Mouse (Mus musculus) embryo, embryonic 11.5 days (tissue): Measurements from ENCODE around the gene Rmnd5b.
"Not testable (repeated sequence)": the region's sequence is repeated elsewhere in the genome, so short reads cannot be mapped to it uniquely, and the experiment has no call there.

Experiments used
- DNase-seq: peaks from one replicate; pipeline ENCODE4 v3.0.0-alpha.2; 2012; ENCODE audit warnings: low read depth, low spot score

The Rmnd5b gene

DNA sequence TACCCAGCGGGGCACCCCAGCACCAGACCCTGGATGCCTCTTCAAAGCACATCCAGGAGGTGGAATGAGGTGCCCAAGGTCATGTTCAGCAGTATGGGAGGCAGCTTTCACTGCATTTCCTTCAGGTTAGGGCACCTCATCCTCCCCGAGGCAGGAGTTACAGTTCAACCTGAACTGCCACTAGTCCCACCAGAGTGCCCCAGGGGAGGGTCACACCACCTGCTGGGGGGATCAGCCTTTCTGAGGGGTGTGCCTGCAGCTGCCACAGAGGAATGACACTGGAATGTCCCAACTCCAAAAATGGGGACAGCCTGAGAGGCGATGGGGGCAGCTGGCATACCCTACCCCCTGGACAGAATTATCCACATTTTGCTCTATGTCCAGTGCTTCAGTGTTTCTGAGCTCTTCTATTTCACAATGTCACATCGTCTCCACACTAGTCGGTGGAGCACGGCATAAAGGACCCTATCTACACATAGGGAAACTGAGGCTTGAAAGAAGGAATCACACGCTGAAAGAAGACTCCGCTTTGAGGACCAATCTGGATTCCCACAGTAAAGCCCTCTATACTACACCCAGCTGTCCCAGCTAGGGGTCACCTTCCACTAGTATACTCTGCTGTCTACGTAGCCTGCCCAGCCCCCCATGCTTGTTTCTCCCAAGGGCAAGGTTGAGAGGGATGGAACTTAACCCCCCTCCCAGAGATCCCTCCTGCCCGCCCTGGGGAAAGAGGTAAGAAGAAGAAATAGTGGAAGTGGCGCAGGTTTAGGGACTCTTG lies 13.6 kb upstream of the Rmnd5b start:
- DNase-seq, result no peak

- peak; percentile 40 for DNase-seq
These were observed 12.9 kb upstream of the Rmnd5b start for GRCm38 (mm10) chr11:51648566-51648965.

- no peak for DNase-seq
These were observed 11.3 kb upstream of the Rmnd5b start for GRCm38 (mm10) chr11:51646751-51647667.

DNA sequence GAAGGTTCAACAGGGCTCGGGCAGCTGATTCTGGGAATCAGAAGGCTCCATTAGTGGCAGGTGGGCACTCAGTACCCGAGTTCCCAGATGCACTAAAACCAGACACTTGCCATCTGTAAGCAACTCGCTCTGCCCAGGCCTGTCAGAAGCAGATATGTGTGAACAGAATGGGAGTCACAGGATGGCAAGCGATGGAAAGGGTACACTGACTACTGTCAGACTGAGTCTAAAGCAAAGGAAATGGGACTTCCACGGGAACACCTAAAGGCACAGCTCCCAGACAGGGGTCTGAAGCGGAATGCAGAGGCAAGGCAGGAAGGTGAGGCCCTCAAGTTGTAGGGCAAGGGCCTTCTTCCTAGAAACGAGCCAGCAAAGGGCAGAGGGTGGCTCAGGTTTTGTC lies 10.5 kb upstream of the Rmnd5b start:
- DNase-seq, result no peak

- no peak for DNase-seq
These were observed 9.6 kb upstream of the Rmnd5b start for GRCm38 (mm10) chr11:51645293-51645692.

- DNase-seq, result no peak
These were observed 8.5 kb upstream of the Rmnd5b start for GRCm38 (mm10) chr11:51644217-51644616.

GRCm38 (mm10) chr11:51643761-51644160 lies 8.1 kb upstream of the Rmnd5b start:
- no peak for DNase-seq

DNA sequence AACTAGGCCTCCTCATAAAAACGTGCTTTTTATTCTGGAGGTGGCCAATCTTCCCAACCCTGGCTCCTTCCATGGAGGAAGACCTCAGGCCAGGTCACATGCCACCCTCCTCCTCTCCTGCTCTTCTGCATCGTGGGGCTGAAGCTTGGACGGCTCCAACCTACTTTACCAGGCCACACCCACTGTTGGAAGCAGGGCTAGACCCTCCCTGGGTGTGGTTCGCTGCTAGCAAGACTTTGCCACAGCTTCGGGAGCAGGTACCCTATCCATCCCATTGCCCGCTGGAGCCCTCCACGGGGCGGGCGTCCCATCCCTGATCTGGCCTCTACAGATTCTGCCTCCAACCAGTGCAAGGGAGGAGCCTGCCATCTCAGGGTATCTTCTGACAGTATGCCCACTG lies 7.5 kb upstream of the Rmnd5b start:
- no peak for DNase-seq

DNA sequence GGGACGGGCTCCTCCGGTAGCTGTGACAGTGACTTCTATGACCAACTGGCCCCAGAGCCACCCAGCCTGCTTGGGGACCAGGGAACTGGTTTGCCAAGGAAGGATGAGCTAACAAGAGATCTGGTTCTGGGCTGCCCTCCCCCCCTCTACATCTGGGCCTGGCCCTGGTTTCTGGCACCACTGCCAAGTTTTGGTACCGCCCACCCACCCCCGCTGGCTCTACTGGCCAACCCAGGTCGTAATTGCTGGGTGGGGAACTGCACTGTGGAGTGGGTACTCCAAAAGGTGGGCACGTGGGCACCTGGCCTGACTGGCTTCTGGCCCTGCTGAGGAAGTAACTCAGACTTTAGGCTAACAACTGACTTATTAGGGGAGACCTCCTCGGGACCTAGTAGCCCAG lies 5.1 kb upstream of the Rmnd5b start:
- no peak for DNase-seq

GRCm38 (mm10) chr11:51638497-51638896 lies 2.8 kb upstream of the Rmnd5b start:
- no peak for DNase-seq

GRCm38 (mm10) chr11:51637971-51638414 lies 2.3 kb upstream of the Rmnd5b start:
- DNase-seq, result peak; percentile 43

DNA sequence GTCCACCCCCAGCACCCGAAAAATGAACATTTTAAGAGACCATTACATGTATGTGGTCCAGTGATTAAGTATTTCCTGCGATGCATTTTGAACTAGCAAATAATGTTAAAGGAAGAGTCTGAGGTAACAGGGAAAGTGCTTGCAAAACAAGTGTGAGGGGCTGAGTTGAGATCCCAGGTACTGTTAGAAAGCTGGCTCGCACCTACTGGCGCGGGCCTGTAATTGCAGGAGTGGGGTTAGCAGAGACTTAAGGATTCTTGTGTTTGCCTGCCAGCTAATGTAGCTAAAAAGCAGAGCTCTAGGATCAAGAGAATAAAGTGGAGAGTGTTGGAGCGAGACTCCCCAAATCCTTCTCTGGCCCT lies 608 bp upstream of the Rmnd5b start:
- peak; percentile 67 for DNase-seq

GRCm38 (mm10) chr11:51635127-51635524 lies 570 bp downstream of the Rmnd5b start:
- no peak for DNase-seq

- DNase-seq, result no peak
These were observed 2.0 kb downstream of the Rmnd5b start for GRCm38 (mm10) chr11:51633721-51634120.

DNA sequence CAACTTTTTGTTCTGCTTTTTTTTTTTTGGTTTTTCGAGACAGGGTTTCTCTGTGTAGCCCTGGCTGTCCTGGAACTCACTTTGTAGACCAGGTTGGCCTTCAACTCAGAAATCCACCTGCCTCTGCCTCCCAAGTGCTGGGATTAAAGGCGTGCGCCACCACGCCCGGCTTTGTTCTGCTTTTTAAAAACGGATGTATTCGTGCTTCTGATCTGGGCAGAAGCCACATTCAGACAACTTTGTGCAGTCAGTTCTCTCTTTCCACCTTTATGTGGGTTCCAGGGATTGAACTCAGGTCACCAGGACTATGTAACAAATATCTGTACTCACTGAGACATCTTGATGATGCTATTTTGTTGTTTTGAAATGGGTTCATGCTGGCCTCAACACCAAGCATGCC lies 2.5 kb downstream of the Rmnd5b start:
- not testable (repeated sequence) for DNase-seq

DNA sequence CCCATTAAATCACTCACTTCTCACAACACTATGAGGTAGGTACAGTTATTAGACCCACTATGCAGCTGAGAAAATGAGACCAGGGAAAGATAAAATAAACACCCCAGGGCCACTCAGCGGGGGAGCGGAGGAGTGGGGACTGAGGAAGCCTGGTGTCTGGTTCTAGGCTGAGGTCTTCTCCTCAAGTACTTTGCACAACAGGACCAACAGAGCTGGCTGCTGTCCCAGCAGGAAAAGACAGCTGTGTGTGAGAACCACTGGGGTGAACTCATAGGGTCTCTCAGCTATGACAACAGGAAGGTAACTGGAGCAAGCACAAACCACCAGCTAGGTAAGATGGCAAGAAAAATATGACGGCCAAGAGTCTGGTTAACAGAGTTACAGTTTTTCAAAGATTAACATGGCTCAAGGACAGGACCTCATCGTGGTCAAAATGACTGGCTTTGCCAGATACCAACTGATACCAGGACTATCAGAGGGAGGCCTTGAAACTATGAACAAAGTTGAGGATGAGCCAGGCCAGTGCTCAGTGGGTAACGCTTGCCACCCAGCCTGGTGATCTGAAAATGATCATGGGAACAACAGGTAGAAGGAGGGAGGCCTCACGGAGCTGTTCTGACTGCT lies 3.5 kb downstream of the Rmnd5b start:
- no peak for DNase-seq

DNA sequence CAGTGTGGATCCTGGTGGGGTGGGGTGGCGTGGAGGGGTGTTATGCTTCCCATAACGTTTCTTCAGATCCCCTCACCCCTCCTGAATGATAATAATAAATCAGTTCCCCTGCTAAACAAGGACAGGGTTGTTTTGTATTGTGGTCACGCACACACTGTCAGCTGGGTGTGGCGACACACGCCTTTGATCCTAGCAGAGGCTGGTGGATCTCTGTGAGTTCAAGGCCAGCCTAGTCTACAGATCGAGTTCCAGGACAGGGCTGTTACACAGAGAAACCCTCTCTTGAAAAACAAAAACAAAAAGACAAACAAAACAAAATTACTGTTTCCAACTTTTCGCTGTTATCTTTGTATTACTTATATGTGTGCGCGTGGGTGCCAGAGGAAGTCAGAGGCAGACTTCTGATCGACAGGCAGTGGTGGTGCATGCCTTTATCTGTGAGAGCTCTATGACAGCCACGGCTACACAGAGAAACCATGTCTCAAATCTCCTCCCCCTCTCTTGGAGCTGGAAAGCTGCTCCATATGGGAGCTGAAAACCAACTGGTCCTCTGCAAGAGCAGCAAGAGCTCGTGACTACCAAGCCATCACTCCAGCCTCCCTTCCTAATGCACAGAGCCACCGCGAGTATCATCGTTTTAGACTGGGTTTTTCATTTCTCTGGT lies 5.9 kb downstream of the Rmnd5b start:
- DNase-seq, result no peak

- DNase-seq, result no peak
These were observed 7.8 kb downstream of the Rmnd5b start for GRCm38 (mm10) chr11:51627907-51628306.

DNA sequence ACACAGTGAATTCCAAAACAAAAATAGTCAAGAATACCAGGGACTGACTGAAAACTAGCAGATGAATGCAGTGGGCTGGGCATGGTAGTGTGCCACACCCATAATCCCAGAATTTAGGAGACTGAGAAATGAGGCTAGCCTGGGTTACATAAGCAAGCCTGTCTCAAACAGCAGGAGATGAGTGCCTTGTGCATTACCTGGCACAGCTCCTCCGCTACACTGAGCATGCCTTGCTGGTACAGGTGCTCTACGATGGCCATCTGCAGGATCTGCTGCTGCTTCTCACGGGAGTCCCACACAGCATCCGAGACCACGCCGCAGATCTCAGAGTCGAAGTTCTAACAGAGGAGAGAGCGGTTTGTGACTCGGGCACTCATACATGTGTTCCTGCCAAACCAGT lies 8.3 kb downstream of the Rmnd5b start:
- no peak for DNase-seq

DNA sequence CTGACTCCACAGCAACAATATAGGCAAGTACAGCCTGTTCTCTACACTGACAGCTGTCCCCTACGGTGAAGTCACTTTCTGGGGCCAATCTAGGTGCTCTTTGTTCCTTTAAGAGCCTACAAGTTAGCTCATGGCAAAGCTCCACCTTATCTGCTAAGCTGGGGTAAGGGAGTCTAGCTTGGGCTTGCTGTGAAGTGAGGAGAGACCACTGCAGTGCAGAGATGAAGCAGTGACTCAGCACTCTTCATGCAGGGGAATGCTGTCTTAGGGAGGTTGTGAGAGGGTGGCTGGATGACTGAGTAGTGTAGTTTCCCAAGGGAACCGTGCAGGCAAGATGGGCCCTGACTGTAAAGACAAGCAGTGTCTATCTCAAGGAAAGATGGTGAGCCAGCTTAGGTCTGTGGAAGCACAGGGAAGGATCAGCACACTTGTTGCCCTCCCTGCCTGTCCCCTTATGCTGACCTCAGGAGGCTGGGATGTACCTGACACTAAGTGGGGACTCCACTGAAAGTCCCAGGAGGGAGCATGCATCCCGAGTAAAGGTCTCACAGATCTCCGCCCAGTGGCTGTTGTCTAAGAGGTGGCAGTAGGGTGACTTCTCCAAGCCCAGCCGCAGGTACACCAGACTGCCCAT lies 10.4 kb downstream of the Rmnd5b start:
- DNase-seq, result no peak

GRCm38 (mm10) chr11:51622971-51623491 lies 12.7 kb downstream of the Rmnd5b start:
- no peak for DNase-seq
